Mouse (Mus musculus): ENCODE data around the gene 1700067P10Rik. TPM values are rescaled to one million over a fixed set of nuclear protein-coding genes. Genes with fewer than 3 reads are reported as not detected.

The 1700067P10Rik gene
- polyA plus RNA-seq, 1 experiment from 2014 or later, result not detected

- H3K27ac ChIP-seq (replicated peaks), result peak overlapping the region; percentile 85
- peaks cover 68% of the 10 kb centered on the region for H3K4me1 ChIP-seq
- under 1% methylated on average over 19 of the region's 19 CpGs for WGBS
- no peaks in the 10 kb centered on the region for H3K36me3 ChIP-seq (replicated peaks)
- H3K4me3 ChIP-seq, result peak overlapping the region; percentile 55
- peak; percentile 57 for DNase-seq (ENCODE audit: low spot score)
- peaks cover 4% of the 10 kb centered on the region for H3K9me3 ChIP-seq
- H3K27me3 ChIP-seq (replicated peaks; ENCODE audit: low read depth, poor library complexity, severe bottlenecking), result peaks cover 70% of the 10 kb centered on the region
Observed at GRCm38 (mm10) chr17:48098528-48098890, 9.4 kb downstream of the 1700067P10Rik start.

GRCm38 (mm10) chr17:48099312-48099711, 10.2 kb downstream of the 1700067P10Rik start:
- Histone ChIP-seq H3K9me3 (no peaks in the 10 kb centered on the region), H3K36me3 (replicated peaks) (no peaks in the 10 kb centered on the region), H3K27ac (replicated peaks) (peak overlapping the region; percentile 85), H3K4me3 (peak overlapping the region; percentile 55), H3K27me3 (replicated peaks; ENCODE audit: low read depth, poor library complexity, severe bottlenecking) (peaks cover 62% of the 10 kb centered on the region), H3K4me1 (peaks cover 67% of the 10 kb centered on the region)
- WGBS, result 12% methylated on average over 11 of the region's 11 CpGs
- peak; percentile 25 for DNase-seq (ENCODE audit: low spot score)

GRCm38 (mm10) chr17:48100441-48101417, 11.6 kb downstream of the 1700067P10Rik start:
- H3K27me3 ChIP-seq (replicated peaks; ENCODE audit: low read depth, poor library complexity, severe bottlenecking), result peaks cover 47% of the 10 kb centered on the region
- WGBS, result 12% methylated on average over 21 of the region's 21 CpGs
- peak overlapping the region; percentile 61 for H3K27ac ChIP-seq (replicated peaks)
- no peaks in the 10 kb centered on the region for H3K9me3 ChIP-seq
- H3K36me3 ChIP-seq (replicated peaks), result no peaks in the 10 kb centered on the region
- H3K4me3 ChIP-seq, result peak overlapping the region; percentile 48
- H3K4me1 ChIP-seq, result peaks cover 53% of the 10 kb centered on the region
- peak; percentile 93 for DNase-seq (ENCODE audit: low spot score)

GRCm38 (mm10) chr17:48107333-48107732, 18.2 kb downstream of the 1700067P10Rik start:
- Histone ChIP-seq H3K4me1 (peaks cover 5% of the 10 kb centered on the region), H3K27ac (replicated peaks) (no peak overlapping the region), H3K4me3 (no peak overlapping the region), H3K27me3 (replicated peaks; ENCODE audit: low read depth, poor library complexity, severe bottlenecking) (no peaks in the 10 kb centered on the region), H3K9me3 (no peaks in the 10 kb centered on the region), H3K36me3 (replicated peaks) (no peaks in the 10 kb centered on the region)
- 58% methylated on average over 4 of the region's 4 CpGs for WGBS
- no peak for DNase-seq (ENCODE audit: low spot score)

GRCm38 (mm10) chr17:48107862-48108261, 18.7 kb downstream of the 1700067P10Rik start:
- H3K27me3 ChIP-seq (replicated peaks; ENCODE audit: low read depth, poor library complexity, severe bottlenecking), result no peaks in the 10 kb centered on the region
- no peaks in the 10 kb centered on the region for H3K9me3 ChIP-seq
- no peaks in the 10 kb centered on the region for H3K36me3 ChIP-seq (replicated peaks)
- no peak for DNase-seq (ENCODE audit: low spot score)
- H3K4me1 ChIP-seq, result peaks cover 5% of the 10 kb centered on the region
- WGBS, result 54% methylated on average over 6 of the region's 6 CpGs
- H3K4me3 ChIP-seq, result no peak overlapping the region
- no peak overlapping the region for H3K27ac ChIP-seq (replicated peaks)

GRCm38 (mm10) chr17:48108520-48108919, 19.4 kb downstream of the 1700067P10Rik start:
- Histone ChIP-seq H3K4me1 (peaks cover 5% of the 10 kb centered on the region), H3K4me3 (no peak overlapping the region), H3K27me3 (replicated peaks; ENCODE audit: low read depth, poor library complexity, severe bottlenecking) (no peaks in the 10 kb centered on the region), H3K9me3 (peaks cover 2% of the 10 kb centered on the region; the same call in 1 of the 2 replicates), H3K36me3 (replicated peaks) (no peaks in the 10 kb centered on the region), H3K27ac (replicated peaks) (no peak overlapping the region)
- no peak for DNase-seq (ENCODE audit: low spot score)
- 85% methylated on average over 3 of the region's 3 CpGs for WGBS

GRCm38 (mm10) chr17:48110547-48111287, 21.6 kb downstream of the 1700067P10Rik start:
- Histone ChIP-seq H3K27ac (replicated peaks) (0 out of 2 replicates have a peak overlapping the region, but pooled peaks have one; percentile 44), H3K36me3 (replicated peaks) (no peaks in the 10 kb centered on the region), H3K9me3 (peaks cover 7% of the 10 kb centered on the region; the same call in 1 of the 2 replicates), H3K4me3 (no peak overlapping the region), H3K27me3 (replicated peaks; ENCODE audit: low read depth, poor library complexity, severe bottlenecking) (no peaks in the 10 kb centered on the region), H3K4me1 (peaks cover 5% of the 10 kb centered on the region)
- peak; percentile 61 for DNase-seq (ENCODE audit: low spot score)
- WGBS, result 54% methylated on average over 8 of the region's 8 CpGs

- H3K27ac ChIP-seq (replicated peaks), result no peak overlapping the region
- WGBS, result 58% methylated on average over 1 of the region's 1 CpGs
Observed at GRCm38 (mm10) chr17:48118570-48118969, 29.5 kb downstream of the 1700067P10Rik start.

GRCm38 (mm10) chr17:48119656-48120055, 30.5 kb downstream of the 1700067P10Rik start:
- H3K4me3 ChIP-seq, result no peak overlapping the region
- H3K4me1 ChIP-seq, result no peaks in the 10 kb centered on the region; the same call in 1 of the 2 replicates
- H3K36me3 ChIP-seq (replicated peaks), result no peaks in the 10 kb centered on the region
- H3K27ac ChIP-seq (replicated peaks), result no peak overlapping the region
- no peaks in the 10 kb centered on the region for H3K27me3 ChIP-seq (replicated peaks; ENCODE audit: low read depth, poor library complexity, severe bottlenecking)
- whole genome bisulfite sequencing, result 24% methylated on average over 3 of the region's 3 CpGs
- H3K9me3 ChIP-seq, result no peaks in the 10 kb centered on the region
- DNase-seq (ENCODE audit: low spot score), result peak; percentile 85

More at GRCm38 (mm10) chr17:48118570-48118969, 29.5 kb downstream of the 1700067P10Rik start:
- Histone ChIP-seq H3K4me1 (no peaks in the 10 kb centered on the region; the same call in 1 of the 2 replicates), H3K4me3 (no peak overlapping the region), H3K27me3 (replicated peaks; ENCODE audit: low read depth, poor library complexity, severe bottlenecking) (no peaks in the 10 kb centered on the region), H3K9me3 (peaks cover 5% of the 10 kb centered on the region; the same call in 1 of the 2 replicates), H3K36me3 (replicated peaks) (no peaks in the 10 kb centered on the region)
- no peak for DNase-seq (ENCODE audit: low spot score)

- 92% methylated on average over 20 of the region's 20 CpGs for WGBS
Observed at GRCm38 (mm10) chr17:48120456-48120855, 31.3 kb downstream of the 1700067P10Rik start.

GRCm38 (mm10) chr17:48132810-48133209, 43.7 kb downstream of the 1700067P10Rik start:
- no peaks in the 10 kb centered on the region for H3K4me1 ChIP-seq
- H3K9me3 ChIP-seq, result no peaks in the 10 kb centered on the region
- H3K36me3 ChIP-seq (replicated peaks), result no peaks in the 10 kb centered on the region
- no peak overlapping the region for H3K4me3 ChIP-seq
- WGBS, result 86% methylated on average over 2 of the region's 2 CpGs
- DNase-seq (ENCODE audit: low spot score), result no peak
- no peak overlapping the region for H3K27ac ChIP-seq (replicated peaks)
- H3K27me3 ChIP-seq (replicated peaks; ENCODE audit: low read depth, poor library complexity, severe bottlenecking), result no peaks in the 10 kb centered on the region

More at GRCm38 (mm10) chr17:48120456-48120855, 31.3 kb downstream of the 1700067P10Rik start:
- Histone ChIP-seq H3K9me3 (no peaks in the 10 kb centered on the region), H3K27me3 (replicated peaks; ENCODE audit: low read depth, poor library complexity, severe bottlenecking) (no peaks in the 10 kb centered on the region), H3K4me1 (no peaks in the 10 kb centered on the region; the same call in 1 of the 2 replicates), H3K27ac (replicated peaks) (no peak overlapping the region), H3K4me3 (no peak overlapping the region), H3K36me3 (replicated peaks) (no peaks in the 10 kb centered on the region)
- no peak for DNase-seq (ENCODE audit: low spot score)

Data from embryonic facial prominence, embryonic 10.5 days (tissue).